Mouse (Mus musculus): Measurements from ENCODE around the gene Terf2ip.

GRCm38 (mm10) chr8:112054456-112054855 lies 43.3 kb downstream of the Terf2ip start:
- TF ChIP-seq CHD2 (IDR thresholded peaks at IDR 0.05; ENCODE audit: low read length) = no peak
- no peak for TF ChIP-seq E2F4 (IDR thresholded peaks at IDR 0.05; ENCODE audit: insufficient replicate concordance, low read depth, low read length)
- no peak for TF ChIP-seq POLR2A (IDR thresholded peaks at IDR 0.05; ENCODE audit: low read depth, low read length)
- TF ChIP-seq USF1 (IDR thresholded peaks at IDR 0.05; ENCODE audit: low read depth, low read length) = no peak
- TF ChIP-seq CTCF (conservative IDR thresholded peaks at IDR 0.05 in 1 of 2, IDR thresholded peaks at IDR 0.05 in 1 of 2; ENCODE audit: low read depth in 2 of 2, low read length in 2 of 2) = no peak
- no peak for TF ChIP-seq NELFE (IDR thresholded peaks at IDR 0.05; ENCODE audit: low read depth, low read length)
- TF ChIP-seq MAX (IDR thresholded peaks at IDR 0.05; ENCODE audit: low read length) = no peak
- no peak for TF ChIP-seq UBTF (IDR thresholded peaks at IDR 0.05; ENCODE audit: low read depth, low read length)
- no peak for TF ChIP-seq PAX5 (IDR thresholded peaks at IDR 0.05; ENCODE audit: low read length)
- no peak for TF ChIP-seq ELF1 (IDR thresholded peaks at IDR 0.05; ENCODE audit: low read depth, low read length)
- TF ChIP-seq EP300 (IDR thresholded peaks at IDR 0.05; ENCODE audit: low read length) = no peak
- TF ChIP-seq SMC3 (IDR thresholded peaks at IDR 0.05; ENCODE audit: low read depth, low read length) = no peak
- TF ChIP-seq HCFC1 (IDR thresholded peaks at IDR 0.05; ENCODE audit: low read depth, low read length) = no peak
- no peak for TF ChIP-seq CHD1 (IDR thresholded peaks at IDR 0.05; ENCODE audit: low read depth, low read length)
